Mouse (Mus musculus): ENCODE results near the gene Adamts14.

The Adamts14 gene

DNA sequence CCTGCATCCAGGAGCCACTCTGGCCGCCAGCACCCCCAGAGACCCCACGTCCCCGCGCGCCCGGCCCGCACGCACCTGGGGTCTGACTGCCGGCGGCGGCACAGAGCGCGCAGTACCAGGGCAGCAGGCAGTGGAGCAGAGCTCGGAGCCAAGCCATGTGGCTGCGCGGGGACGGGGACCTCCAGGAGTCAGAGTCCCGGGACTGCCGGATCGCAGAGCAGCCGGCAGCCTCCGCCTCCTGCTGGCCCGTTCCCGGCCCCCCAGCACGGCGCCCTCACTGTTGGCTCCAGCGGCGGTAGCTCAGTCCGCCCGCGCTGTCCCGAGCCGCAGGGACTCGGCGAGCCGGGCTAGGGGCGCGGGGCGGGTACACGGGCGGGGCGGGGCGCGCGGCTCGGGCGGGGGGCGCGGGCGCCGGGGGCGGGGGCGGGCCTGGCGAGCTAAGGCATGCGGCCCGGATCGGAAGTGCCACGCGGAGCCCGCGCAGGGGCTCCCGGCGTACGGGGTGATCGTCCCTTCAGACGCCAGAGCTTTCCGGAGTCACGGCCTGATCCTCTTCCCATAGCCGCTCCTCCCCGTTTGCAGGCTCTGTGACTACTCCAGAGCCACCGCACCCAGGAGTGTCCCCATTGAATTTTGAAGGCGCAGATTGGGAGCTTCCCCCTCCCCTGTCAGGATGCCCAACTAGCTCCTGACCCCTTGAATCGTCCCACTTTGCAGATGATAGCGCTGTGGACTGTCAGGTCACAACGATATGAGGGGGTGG is at the start of gene Adamts14:
Gene Adamts14 (minus strand): TSS at position 358 of the 763 bp plus-strand sequence.
- DNase-seq (ENCODE audit: extremely low spot score), result peak; percentile 63

- DNase-seq (ENCODE audit: extremely low spot score), result no peak
Measured at GRCm38 (mm10) chr10:61318527-61318926, 45.3 kb upstream of the Adamts14 start.

GRCm38 (mm10) chr10:61315324-61315880 is 42.2 kb upstream of the Adamts14 start:
- DNase-seq (ENCODE audit: extremely low spot score), result no peak

GRCm38 (mm10) chr10:61313750-61314149 is 40.5 kb upstream of the Adamts14 start:
- no peak for DNase-seq (ENCODE audit: extremely low spot score)

GRCm38 (mm10) chr10:61312754-61313153 is 39.5 kb upstream of the Adamts14 start:
- no peak for DNase-seq (ENCODE audit: extremely low spot score)

DNA sequence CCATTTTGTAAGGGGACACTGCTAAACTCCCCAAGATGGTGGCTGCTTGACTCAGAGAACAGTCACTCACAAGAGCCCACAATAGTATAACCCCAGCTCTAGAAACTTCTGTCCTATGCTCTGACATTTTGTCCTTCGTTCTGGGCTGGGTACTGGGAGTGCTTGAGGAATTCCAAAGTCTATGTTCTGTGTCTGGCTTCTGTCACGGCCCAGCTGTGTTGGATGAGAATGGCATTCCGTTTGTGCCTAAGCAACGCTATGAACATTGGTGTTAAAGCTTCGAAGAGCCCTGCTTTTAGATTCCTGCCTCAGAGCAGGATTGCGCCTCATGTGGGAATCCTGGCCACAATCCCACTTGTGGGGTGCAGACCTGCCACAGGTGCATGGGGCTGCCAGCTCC is 38.9 kb upstream of the Adamts14 start:
- no peak for DNase-seq (ENCODE audit: extremely low spot score)

GRCm38 (mm10) chr10:61308706-61309320 is 35.6 kb upstream of the Adamts14 start:
- no peak for DNase-seq (ENCODE audit: extremely low spot score)

- DNase-seq (ENCODE audit: extremely low spot score), result no peak
Measured at GRCm38 (mm10) chr10:61305928-61306590, 32.8 kb upstream of the Adamts14 start.

DNA sequence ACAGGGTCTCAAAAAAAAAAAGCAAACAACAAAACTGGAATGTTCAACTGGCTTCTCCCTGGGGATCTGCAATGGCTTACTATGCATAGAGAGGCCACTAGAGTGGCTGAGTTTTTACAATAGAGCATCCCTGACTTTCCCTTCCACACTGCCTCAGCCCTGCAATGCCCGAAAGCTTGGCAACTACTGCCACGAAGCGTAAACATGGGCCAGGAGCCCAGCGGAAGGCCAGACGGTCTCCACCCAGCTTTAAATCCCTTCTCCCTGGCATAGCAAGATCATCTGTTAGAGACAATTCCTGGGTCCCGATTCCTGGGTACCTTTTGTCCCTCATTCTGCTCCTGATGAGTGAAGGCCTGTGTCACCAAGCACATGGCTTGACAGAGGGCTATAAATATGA is 30.8 kb upstream of the Adamts14 start:
- DNase-seq (ENCODE audit: extremely low spot score), result no peak

DNA sequence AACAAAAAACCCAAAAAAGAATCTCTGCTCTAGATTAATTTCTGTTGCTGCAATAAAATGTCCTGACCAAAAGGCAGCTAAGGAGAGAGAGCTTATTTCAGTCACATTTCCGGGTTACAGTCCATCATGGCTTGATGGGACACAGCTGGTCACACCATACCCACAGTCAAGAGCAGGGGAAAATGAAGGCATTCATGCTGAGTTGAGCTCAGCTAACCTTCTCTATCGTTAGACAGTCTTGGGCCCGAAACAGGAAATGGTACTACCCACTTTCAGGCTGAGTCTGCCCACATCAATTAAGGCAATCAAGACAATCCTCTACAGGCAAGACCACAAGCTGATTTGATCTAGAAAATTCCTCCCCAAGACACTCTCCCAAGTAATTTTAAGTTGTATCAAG is 27.8 kb upstream of the Adamts14 start:
- no peak for DNase-seq (ENCODE audit: extremely low spot score)

DNA sequence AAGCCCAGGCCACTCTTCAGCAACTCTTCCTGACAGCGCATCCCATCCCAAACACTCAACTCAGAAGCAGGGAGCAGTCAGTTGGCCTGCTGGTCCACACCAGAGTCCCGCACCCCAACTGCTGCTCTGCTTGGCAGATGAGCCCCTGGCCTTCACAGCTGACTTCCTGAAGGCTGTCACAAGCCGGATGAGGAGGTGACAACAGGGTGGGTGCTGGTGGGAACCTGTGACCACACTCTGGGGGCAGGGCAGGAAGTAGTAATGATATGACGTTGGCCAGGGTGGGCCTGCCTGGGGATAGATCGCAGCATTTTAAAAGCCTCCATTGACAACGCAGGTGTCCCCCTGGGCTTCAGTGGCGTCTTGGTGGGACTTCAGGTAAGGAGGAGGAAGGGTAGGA is 24.2 kb upstream of the Adamts14 start, which contains the start of gene Prf1:
Gene Prf1 (plus strand): TSS at position 357 of the 400 bp plus-strand sequence.
- no peak for DNase-seq (ENCODE audit: extremely low spot score)

DNA sequence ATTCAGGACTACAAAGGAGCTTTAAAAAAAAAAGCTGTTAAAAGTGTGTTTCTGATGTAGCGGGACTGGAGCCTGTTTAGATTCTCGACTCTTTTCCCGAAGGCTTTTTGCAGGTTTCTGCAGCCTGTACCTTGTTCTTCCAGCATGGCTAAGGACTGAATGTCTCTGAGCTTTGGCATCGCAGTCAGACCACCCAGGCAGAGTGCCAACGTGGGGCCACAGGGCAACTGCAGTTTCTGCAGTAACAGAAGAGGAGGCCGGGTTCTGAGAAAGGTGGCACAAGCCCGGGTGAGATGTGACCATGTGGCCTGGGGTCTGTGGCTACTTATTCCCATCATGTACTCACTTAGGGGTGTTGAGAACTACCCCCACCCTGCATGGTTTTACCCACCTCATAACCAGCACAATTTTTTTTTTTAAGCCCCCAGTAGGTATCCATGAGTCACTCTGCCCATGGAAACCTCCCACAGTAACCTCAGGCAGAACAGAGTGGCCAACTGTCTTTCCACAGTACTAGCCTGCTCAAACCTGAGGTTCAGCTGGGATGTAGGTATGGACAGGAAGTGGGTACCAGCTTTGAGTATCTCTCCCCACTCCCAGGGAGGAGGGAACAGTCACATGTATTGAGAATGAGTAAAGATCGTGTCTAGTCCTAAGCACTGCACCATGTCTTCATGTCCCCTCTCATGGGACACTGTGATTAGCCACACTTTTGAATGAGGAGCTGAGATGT is 23.6 kb upstream of the Adamts14 start:
- DNase-seq (ENCODE audit: extremely low spot score), result no peak

GRCm38 (mm10) chr10:61294242-61294641 is 21.0 kb upstream of the Adamts14 start:
- DNase-seq (ENCODE audit: extremely low spot score), result no peak

GRCm38 (mm10) chr10:61290479-61290878 is 17.2 kb upstream of the Adamts14 start:
- no peak for DNase-seq (ENCODE audit: extremely low spot score)

DNA sequence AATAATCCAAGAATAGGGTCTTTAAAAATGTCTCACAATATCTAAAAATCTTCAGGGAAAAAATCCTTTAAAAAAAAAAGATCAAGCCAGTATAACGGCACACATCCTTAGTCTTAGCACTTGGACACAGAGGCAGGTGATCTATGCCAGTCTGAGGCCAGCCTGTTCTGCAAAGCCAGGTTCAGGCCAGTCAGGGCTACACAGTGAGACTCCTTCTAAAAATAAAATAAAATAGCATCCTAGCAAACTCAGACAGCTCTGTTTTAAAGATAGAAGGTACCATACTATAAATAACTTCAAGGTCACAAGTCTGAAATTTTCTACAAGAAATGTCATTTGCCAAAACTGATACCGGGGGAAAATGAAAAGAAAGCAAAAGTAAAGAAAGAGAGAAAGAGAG is 16.8 kb upstream of the Adamts14 start:
- no peak for DNase-seq (ENCODE audit: extremely low spot score)

DNA sequence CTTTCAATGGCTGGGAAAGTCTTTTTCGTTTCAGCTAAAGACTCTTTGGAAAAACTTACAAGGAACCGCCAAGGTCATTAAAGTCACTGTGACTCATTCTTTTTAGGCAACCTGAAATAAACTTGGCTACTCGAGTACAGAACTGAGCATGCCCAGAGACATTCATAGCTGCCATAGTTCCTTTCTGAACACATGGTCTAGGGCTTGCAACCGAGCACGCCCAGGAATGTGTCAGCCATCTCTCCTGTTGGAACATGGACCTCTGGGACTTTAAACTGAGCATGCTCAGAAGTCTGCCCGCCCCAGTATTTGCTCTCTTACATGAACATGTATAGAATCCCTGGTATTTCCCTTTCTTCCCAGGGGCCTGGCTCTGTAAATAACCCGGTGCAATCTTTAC is 13.0 kb upstream of the Adamts14 start:
- DNase-seq (ENCODE audit: extremely low spot score), result no peak

DNA sequence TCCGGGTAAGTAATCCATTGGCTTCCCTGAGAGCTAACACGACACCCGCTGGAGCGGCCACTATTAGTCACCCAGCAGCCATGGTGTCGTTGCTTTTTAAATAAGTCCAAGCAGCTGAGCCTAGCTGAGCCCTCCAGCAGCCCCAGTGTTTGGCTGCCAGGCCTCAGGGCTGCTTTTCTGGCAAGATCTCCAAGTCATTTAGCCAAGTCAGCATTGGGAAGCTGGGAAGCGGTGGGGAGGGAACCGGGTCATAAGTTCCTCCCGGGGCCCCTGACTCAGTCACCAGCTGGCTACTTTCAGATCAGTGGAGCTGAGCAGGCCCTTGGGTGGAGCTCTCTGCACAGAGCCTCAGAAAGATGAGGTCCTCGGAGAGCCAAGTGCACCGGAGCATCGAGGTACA is 12.0 kb upstream of the Adamts14 start:
- DNase-seq (ENCODE audit: extremely low spot score), result no peak

DNA sequence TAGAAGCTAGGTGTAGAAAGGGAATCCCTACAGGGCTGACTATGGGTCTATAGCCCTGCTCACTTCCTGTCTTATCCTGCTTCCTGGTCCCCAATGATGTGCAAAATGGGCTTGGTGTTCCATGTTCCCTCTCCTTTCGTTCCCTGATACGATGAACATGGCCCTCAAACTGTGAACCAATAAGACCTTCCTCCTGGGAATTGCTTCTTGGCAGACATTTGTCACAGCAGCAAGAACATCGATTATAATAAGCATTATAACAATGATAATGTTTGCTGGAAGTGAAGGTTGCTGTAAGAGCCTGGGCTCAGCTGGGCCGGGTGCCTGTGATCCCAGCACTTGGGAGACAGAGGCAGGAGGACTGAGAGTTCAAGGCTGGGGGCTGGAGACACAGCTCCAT is 11.1 kb upstream of the Adamts14 start:
- no peak for DNase-seq (ENCODE audit: extremely low spot score)

GRCm38 (mm10) chr10:61281115-61281514 is 7.9 kb upstream of the Adamts14 start:
- no peak for DNase-seq (ENCODE audit: extremely low spot score)

- DNase-seq (ENCODE audit: extremely low spot score), result no peak
Measured at GRCm38 (mm10) chr10:61277918-61278674, 4.9 kb upstream of the Adamts14 start.

GRCm38 (mm10) chr10:61277051-61277450 is 3.8 kb upstream of the Adamts14 start:
- DNase-seq (ENCODE audit: extremely low spot score), result no peak

Data from embryo, embryonic 9.5 days (tissue).